Mouse (Mus musculus) thymus, adult 18-20 months (tissue): ENCODE results near the gene Olfr839-ps1.

ENCODE experiments used
- DNase-seq, 2 experiments: peaks; one replicate each; pipeline ENCODE4 v3.0.0; 2022; ENCODE audit warnings: mixed read lengths in 2 of 2

The Olfr839-ps1 gene

GRCm38 (mm10) chr9:19177212-19177611 lies at the start of gene Olfr839-ps1:
Gene Olfr839-ps1, minus strand, starts transcription at chr9:19177312.
- no peak for DNase-seq

- DNase-seq = no peak
These were observed 41.1 kb downstream of the Olfr839-ps1 start, which contains the start of gene Olfr837 for GRCm38 (mm10) chr9:19136017-19136416. Gene Olfr837, plus strand, starts transcription at chr9:19136317.

GRCm38 (mm10) chr9:19120082-19120481 lies 57.0 kb downstream of the Olfr839-ps1 start, which contains the start of gene Olfr836:
Gene Olfr836, plus strand, starts transcription at chr9:19120382.
- DNase-seq = no peak
